Mouse (Mus musculus) limb, embryonic 10.5 days (tissue): Measurements from ENCODE around the gene Cnot2. TPM values are rescaled to one million over a fixed set of nuclear protein-coding genes. Genes with fewer than 3 reads are reported as not detected.

Experiments used
- DNase-seq: peaks from one replicate; pipeline ENCODE4 v3.0.0-alpha.2; 2017; ENCODE audit warnings: low spot score
- H3K27ac ChIP-seq: fragments of 300-500 bp; sonication (generic); 2 replicates; pipeline ENCODE4 v1.5.1; 2016; ENCODE audit warnings: mild to moderate bottlenecking
- H3K27me3 ChIP-seq: fragments of 300-500 bp; sonication (generic); 2 replicates; pipeline ENCODE4 v1.6.1; 2016; ENCODE audit warnings: low read depth, mild to moderate bottlenecking; ENCODE audit not compliant: poor library complexity, severe bottlenecking
- H3K36me3 ChIP-seq: fragments of 300-500 bp; sonication (generic); 2 replicates; pipeline ENCODE4 v1.6.1; 2016; ENCODE audit warnings: mild to moderate bottlenecking, moderate library complexity
- H3K4me1 ChIP-seq: fragments of 300-500 bp; sonication (generic); 2 replicates; pipeline ENCODE4 v1.6.1; 2016
- H3K4me3 ChIP-seq: fragments of 300-500 bp; sonication (generic); 2 replicates; pipeline ENCODE4 v1.5.1; 2016; ENCODE audit warnings: mild to moderate bottlenecking, moderate library complexity
- H3K9me3 ChIP-seq: fragments of 300-500 bp; sonication (generic); replicated peaks from 2 replicates; pipeline ENCODE4 v1.6.1; 2016; ENCODE audit warnings: mild to moderate bottlenecking
- WGBS: fragments of 180-500 bp; shearing (Covaris S2); methylation state at CpG from one replicate; pipeline ENCODE4 v1.1.7; 2016; 5-methylcytosine and 5-hydroxymethylcytosine counted together
- polyA plus RNA-seq: library from polyadenylated mRNA; unstranded; fragments of >200 nt; fragmentation: Nextera tagmentation; extraction: Ambion mirVana; gene quantifications from 2 replicates; pipeline ENCODE4 v1.2.1, GENCODE M21; 2016

Gene Cnot2
- polyA plus RNA-seq, 1 experiment from 2014 or later, result 136 TPM

- Histone ChIP-seq H3K4me1 (no peaks in the 10 kb centered on the region), H3K36me3 (peaks cover 16% of the 10 kb centered on the region; the same call in 1 of the 2 replicates), H3K9me3 (no peaks in the 10 kb centered on the region), H3K27ac (no peak overlapping the region), H3K4me3 (no peak overlapping the region), H3K27me3 (no peaks in the 10 kb centered on the region)
- 37% methylated on average over 4 of the region's 4 CpGs for WGBS
- no peak for DNase-seq
Measured at GRCm38 (mm10) chr10:116547958-116548357, 33.4 kb downstream of the Cnot2 start.

DNA sequence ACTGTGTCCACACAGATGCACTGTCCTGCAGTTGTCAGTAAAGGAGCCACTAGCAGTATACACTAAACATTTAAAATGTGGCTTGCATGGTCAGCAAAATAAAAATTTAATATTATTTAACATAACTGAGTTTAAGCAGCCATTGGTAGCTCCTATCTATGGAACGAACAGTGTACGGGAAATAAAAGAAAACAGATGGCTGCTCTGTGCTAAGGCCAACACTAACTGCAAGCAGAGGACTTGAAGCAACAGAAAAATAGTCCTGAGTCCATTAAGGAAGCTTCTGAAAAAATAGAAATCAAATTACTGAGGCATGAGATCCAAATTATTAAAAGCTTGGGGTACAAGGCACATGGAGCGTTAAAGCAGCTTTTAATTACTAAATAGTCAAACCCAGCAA lies 35.1 kb downstream of the Cnot2 start:
- Histone ChIP-seq H3K9me3 (no peaks in the 10 kb centered on the region), H3K4me3 (no peak overlapping the region), H3K27me3 (no peaks in the 10 kb centered on the region), H3K36me3 (peaks cover 16% of the 10 kb centered on the region; the same call in 1 of the 2 replicates), H3K4me1 (no peaks in the 10 kb centered on the region), H3K27ac (no peak overlapping the region)
- no peak for DNase-seq
- WGBS, result 92% methylated on average over 3 of the region's 3 CpGs

DNA sequence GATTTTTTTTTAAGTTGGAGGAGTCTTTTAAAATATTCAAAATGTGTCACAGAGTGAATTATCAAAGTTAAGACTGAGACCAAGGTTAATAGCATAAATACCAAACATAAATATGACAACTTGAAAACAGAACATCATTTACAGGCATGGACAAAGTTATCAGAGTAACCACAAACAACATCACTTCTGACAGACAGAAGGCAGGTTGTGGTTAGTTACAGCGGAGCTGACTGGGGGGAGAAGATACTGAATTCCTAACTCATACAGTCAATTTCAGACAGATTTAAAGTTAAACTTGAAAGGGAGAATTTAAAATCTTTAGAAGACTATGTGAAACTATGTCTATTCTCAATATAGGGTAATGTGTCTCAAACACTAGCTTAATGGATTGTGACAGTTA lies 38.2 kb downstream of the Cnot2 start:
- H3K4me1 ChIP-seq, result peaks cover 4% of the 10 kb centered on the region; the same call in 1 of the 2 replicates
- no peak overlapping the region for H3K4me3 ChIP-seq
- no peaks in the 10 kb centered on the region for H3K9me3 ChIP-seq
- no peak for DNase-seq
- 95% methylated on average over 1 of the region's 1 CpGs for WGBS
- H3K27ac ChIP-seq, result no peak overlapping the region
- peaks cover 16% of the 10 kb centered on the region; the same call in 1 of the 2 replicates for H3K36me3 ChIP-seq
- H3K27me3 ChIP-seq, result no peaks in the 10 kb centered on the region

DNA sequence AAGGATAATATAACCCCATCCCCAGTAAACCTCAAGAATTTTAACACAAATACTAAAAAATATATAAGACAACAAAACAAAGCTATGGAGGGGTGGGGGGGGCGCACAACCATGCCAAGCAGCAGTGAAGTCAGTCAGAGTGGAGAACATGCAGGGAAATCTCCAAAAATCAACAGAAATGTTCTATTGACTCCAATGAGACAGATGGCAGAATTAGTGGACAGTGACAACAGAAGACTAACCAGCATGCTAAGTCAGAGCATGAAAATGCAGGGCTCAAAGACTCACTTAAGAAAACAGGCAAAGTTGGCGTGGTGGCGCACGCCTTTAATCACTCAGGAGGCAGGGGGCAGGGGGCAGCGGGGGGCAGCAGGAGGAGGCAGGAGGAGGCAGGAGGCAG lies 40.6 kb downstream of the Cnot2 start:
- no peak overlapping the region for H3K27ac ChIP-seq
- H3K4me1 ChIP-seq, result peaks cover 4% of the 10 kb centered on the region; the same call in 1 of the 2 replicates
- DNase-seq, result no peak
- H3K27me3 ChIP-seq, result no peaks in the 10 kb centered on the region
- no peaks in the 10 kb centered on the region for H3K9me3 ChIP-seq
- H3K4me3 ChIP-seq, result no peak overlapping the region
- 81% methylated on average over 5 of the region's 5 CpGs for WGBS
- H3K36me3 ChIP-seq, result peaks cover 17% of the 10 kb centered on the region; the same call in 1 of the 2 replicates

DNA sequence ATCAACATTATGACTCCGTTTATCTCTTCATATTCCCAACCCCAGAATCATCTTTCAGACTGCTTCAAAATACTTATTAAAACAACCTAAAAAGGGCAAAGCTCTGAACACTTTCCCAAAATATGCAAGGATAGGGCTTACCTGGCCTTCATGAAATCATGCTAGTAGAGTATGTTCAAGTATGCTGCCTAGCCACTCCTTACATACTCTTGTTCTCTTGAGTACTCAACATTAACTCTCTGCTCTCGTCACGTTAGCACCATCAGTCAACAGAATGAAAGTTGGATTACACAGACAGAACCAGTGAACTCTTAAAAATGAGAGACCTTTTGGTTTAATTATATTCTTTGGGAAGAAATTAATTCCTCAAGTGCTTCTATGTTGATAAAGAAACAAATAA lies 43.8 kb downstream of the Cnot2 start:
- no peak for DNase-seq
- WGBS, result 96% methylated on average over 3 of the region's 3 CpGs
- H3K36me3 ChIP-seq, result 0 out of 2 replicates have a peak, but pooled peaks cover 6% of the 10 kb centered on the region
- no peak overlapping the region for H3K4me3 ChIP-seq
- no peaks in the 10 kb centered on the region for H3K27me3 ChIP-seq
- H3K4me1 ChIP-seq, result peaks cover 9% of the 10 kb centered on the region
- H3K9me3 ChIP-seq, result no peaks in the 10 kb centered on the region
- H3K27ac ChIP-seq, result no peak overlapping the region

GRCm38 (mm10) chr10:116534278-116534677 lies 47.0 kb downstream of the Cnot2 start:
- Histone ChIP-seq H3K27ac (no peak overlapping the region; the same call in 1 of the 2 replicates), H3K4me1 (peaks cover 5% of the 10 kb centered on the region; the same call in 1 of the 2 replicates), H3K4me3 (no peak overlapping the region), H3K9me3 (no peaks in the 10 kb centered on the region), H3K27me3 (no peaks in the 10 kb centered on the region), H3K36me3 (0 out of 2 replicates have a peak, but pooled peaks cover 6% of the 10 kb centered on the region)
- no peak for DNase-seq
- WGBS, result 61% methylated on average over 3 of the region's 3 CpGs

DNA sequence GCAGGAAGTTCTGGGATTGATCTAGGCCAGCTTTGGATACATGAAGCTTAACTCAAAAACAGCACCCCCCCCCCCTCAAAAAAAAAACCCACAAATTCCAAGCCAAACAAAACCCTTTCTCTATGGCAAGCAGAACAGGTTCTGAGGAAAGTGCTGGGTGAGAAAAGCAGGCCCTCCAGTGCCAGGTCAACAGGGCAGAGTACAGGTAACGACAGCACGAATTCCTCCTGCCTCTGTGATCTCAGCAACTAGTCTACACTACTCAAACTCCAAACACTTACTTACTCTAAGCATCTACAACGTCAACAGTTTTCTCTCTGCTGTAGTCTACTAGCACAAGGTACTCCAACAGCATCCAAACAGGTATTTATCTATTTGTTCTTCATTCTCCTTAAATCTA lies 48.8 kb downstream of the Cnot2 start:
- Histone ChIP-seq H3K9me3 (no peaks in the 10 kb centered on the region), H3K36me3 (peaks cover 10% of the 10 kb centered on the region), H3K4me3 (no peak overlapping the region), H3K27me3 (no peaks in the 10 kb centered on the region), H3K4me1 (peaks cover 5% of the 10 kb centered on the region; the same call in 1 of the 2 replicates), H3K27ac (no peak overlapping the region)
- no peak for DNase-seq
- 75% methylated on average over 3 of the region's 3 CpGs for WGBS

DNA sequence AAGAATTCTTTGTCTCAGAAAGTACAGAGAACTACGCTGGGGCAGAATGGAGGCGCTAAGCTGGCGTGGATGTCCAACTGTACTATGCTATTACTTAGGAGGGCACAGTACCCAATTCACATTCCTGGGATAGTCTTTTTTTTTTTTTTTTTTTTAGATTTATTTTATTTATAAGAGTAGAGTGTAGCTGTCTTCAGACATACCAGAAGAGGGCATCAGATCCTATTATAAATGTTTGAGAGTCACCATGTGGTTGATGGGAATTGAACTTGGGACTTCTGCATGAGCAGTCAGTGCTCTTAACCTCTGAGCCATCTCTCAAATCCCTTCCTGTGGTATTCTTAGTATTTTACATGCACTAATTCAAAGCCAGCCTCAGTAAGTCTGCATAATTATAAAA lies 50.2 kb downstream of the Cnot2 start:
- 95% methylated on average over 3 of the region's 3 CpGs for WGBS
- Histone ChIP-seq H3K4me3 (no peak overlapping the region), H3K9me3 (no peaks in the 10 kb centered on the region), H3K27me3 (no peaks in the 10 kb centered on the region), H3K27ac (no peak overlapping the region), H3K4me1 (peaks cover 5% of the 10 kb centered on the region; the same call in 1 of the 2 replicates), H3K36me3 (peaks cover 11% of the 10 kb centered on the region)
- no peak for DNase-seq

DNA sequence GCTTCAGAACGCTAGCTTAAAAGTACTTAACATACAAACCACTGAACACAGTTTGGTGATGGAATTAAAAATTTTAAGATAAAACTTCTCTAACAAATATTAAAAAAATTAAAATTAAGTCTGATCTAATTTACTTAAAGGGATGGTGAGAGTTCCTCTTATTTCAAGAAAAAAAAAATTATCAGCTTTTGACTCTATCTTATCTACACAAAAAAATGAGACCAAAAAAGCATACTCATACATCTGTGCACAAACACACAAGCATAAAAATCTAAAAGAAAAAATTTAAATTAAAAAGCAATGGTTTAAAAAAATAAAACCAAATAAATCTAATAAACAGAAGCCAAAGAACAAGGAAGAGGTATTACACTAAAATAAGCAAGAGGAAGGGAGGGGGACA lies 61.7 kb downstream of the Cnot2 start:
- H3K4me3 ChIP-seq, result no peak overlapping the region
- no peaks in the 10 kb centered on the region for H3K36me3 ChIP-seq
- no peaks in the 10 kb centered on the region for H3K27me3 ChIP-seq
- H3K9me3 ChIP-seq, result no peaks in the 10 kb centered on the region
- H3K27ac ChIP-seq, result no peak overlapping the region
- H3K4me1 ChIP-seq, result no peaks in the 10 kb centered on the region; the same call in 1 of the 2 replicates
- DNase-seq, result no peak
- WGBS, result 96% methylated on average over 1 of the region's 1 CpGs

- no peak for DNase-seq
- Histone ChIP-seq H3K4me1 (no peaks in the 10 kb centered on the region), H3K9me3 (no peaks in the 10 kb centered on the region), H3K36me3 (peaks cover 14% of the 10 kb centered on the region; the same call in 1 of the 2 replicates), H3K27ac (no peak overlapping the region), H3K27me3 (no peaks in the 10 kb centered on the region), H3K4me3 (no peak overlapping the region)
- 95% methylated on average over 6 of the region's 6 CpGs for WGBS
Measured at GRCm38 (mm10) chr10:116515590-116515989, 65.7 kb downstream of the Cnot2 start.

DNA sequence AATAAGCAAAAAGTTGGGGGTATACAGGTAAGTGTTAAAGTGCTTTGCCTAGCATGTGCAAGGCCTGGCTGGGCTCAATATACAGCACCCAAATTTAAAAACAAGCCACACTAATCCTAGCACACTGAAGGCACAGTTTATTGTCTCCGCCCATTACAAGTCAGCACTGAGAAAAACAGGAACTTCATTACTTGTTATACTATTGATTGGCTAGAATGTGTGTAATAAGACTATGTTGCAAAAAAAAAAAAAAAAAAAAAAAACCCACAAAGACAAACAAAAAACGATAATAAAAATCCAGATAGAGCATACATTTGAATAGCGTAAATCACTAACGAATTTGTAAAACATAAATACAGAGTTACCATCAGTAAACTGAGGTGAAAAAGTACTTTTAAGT lies 66.2 kb downstream of the Cnot2 start:
- H3K36me3 ChIP-seq, result peaks cover 14% of the 10 kb centered on the region; the same call in 1 of the 2 replicates
- 95% methylated on average over 4 of the region's 4 CpGs for WGBS

DNA sequence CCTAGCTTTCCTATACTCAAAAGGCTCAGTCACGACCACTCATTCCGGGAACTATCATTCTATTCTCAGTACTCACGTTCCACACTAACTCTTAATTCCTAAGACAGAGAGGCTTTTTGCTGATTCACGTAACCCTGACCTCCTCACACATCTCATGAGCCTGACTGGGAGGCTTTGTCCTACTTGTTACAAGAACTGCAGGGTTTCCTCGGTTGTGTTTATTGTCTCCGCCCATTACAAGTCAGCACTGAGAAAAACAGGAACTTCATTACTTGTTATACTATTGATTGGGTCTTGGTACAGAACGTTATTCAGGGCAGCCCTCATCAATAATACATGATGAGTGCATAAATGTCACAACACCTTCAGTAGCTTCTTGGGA lies 68.1 kb downstream of the Cnot2 start:
- no peaks in the 10 kb centered on the region for H3K27me3 ChIP-seq
- no peaks in the 10 kb centered on the region for H3K4me1 ChIP-seq
- H3K36me3 ChIP-seq, result peaks cover 14% of the 10 kb centered on the region; the same call in 1 of the 2 replicates
- no peak for DNase-seq
- no peaks in the 10 kb centered on the region for H3K9me3 ChIP-seq
- WGBS, result 77% methylated on average over 7 of the region's 7 CpGs
- no peak overlapping the region for H3K27ac ChIP-seq
- no peak overlapping the region for H3K4me3 ChIP-seq

More for the DNA sequence above, 66.2 kb downstream of the Cnot2 start:
- Histone ChIP-seq H3K9me3 (no peaks in the 10 kb centered on the region), H3K27me3 (no peaks in the 10 kb centered on the region), H3K27ac (no peak overlapping the region), H3K4me1 (no peaks in the 10 kb centered on the region), H3K4me3 (no peak overlapping the region)
- no peak for DNase-seq

- no peak overlapping the region for H3K4me3 ChIP-seq
- H3K36me3 ChIP-seq, result peaks cover 14% of the 10 kb centered on the region; the same call in 1 of the 2 replicates
- WGBS, result 93% methylated on average over 11 of the region's 11 CpGs
- H3K27me3 ChIP-seq, result no peaks in the 10 kb centered on the region
- no peaks in the 10 kb centered on the region for H3K4me1 ChIP-seq
- DNase-seq, result no peak
- no peak overlapping the region for H3K27ac ChIP-seq
- H3K9me3 ChIP-seq, result no peaks in the 10 kb centered on the region
Measured at GRCm38 (mm10) chr10:116512521-116513253, 68.6 kb downstream of the Cnot2 start.
